Mouse (Mus musculus): ENCODE data around the gene Ugt1a7c. TPM values are rescaled to one million over a fixed set of nuclear protein-coding genes. Genes with fewer than 3 reads are reported as not detected.

Gene Ugt1a7c
- polyA plus RNA-seq, 1 experiment from 2014 or later = 1.1 TPM

Other genes starting within 250 kb of the Ugt1a7c start
- gene Dgkd, start 241.8 kb upstream of the Ugt1a7c start, polyA plus RNA-seq (2016; fragmentation: Nextera tagmentation; extraction: Ambion mirVana) = 32.6 and 33.6 TPM in 2 replicates
- 27.5 and 30.2 TPM in 2 replicates for gene Usp40, start 86.5 kb upstream of the Ugt1a7c start, polyA plus RNA-seq (2016; fragmentation: Nextera tagmentation; extraction: Ambion mirVana)
- gene Ugt1a10, start 39.7 kb upstream of the Ugt1a7c start, polyA plus RNA-seq (2016; fragmentation: Nextera tagmentation; extraction: Ambion mirVana) = not detected in 2 replicates
- gene Ugt1a9, start 24.3 kb upstream of the Ugt1a7c start, polyA plus RNA-seq (2016; fragmentation: Nextera tagmentation; extraction: Ambion mirVana) = not detected in 2 replicates
- not detected in 2 replicates for gene Ugt1a8, start 7.2 kb upstream of the Ugt1a7c start, polyA plus RNA-seq (2016; fragmentation: Nextera tagmentation; extraction: Ambion mirVana)
- gene Ugt1a6b, start 8.2 kb downstream of the Ugt1a7c start, polyA plus RNA-seq (2016; fragmentation: Nextera tagmentation; extraction: Ambion mirVana) = not detected in 2 replicates
- 0.31 TPM in 1 of 2 replicates, not detected in the other for gene Ugt1a6a, start 39.7 kb downstream of the Ugt1a7c start, polyA plus RNA-seq (2016; fragmentation: Nextera tagmentation; extraction: Ambion mirVana)
- not detected in 2 replicates for gene Ugt1a5, start 71.0 kb downstream of the Ugt1a7c start, polyA plus RNA-seq (2016; fragmentation: Nextera tagmentation; extraction: Ambion mirVana)
- gene Ugt1a2, start 105.5 kb downstream of the Ugt1a7c start, polyA plus RNA-seq (2016; fragmentation: Nextera tagmentation; extraction: Ambion mirVana) = 0.12 TPM in 1 of 2 replicates, not detected in the other
- gene Dnajb3, start 110.7 kb downstream of the Ugt1a7c start, polyA plus RNA-seq (2016; fragmentation: Nextera tagmentation; extraction: Ambion mirVana) = 13.4 and 14.0 TPM in 2 replicates
- gene Ugt1a1, start 116.9 kb downstream of the Ugt1a7c start, polyA plus RNA-seq (2016; fragmentation: Nextera tagmentation; extraction: Ambion mirVana) = not detected in 2 replicates
- 0.93 and 1.1 TPM in 2 replicates for gene Mroh2a, start 131.9 kb downstream of the Ugt1a7c start, polyA plus RNA-seq (2016; fragmentation: Nextera tagmentation; extraction: Ambion mirVana)
- gene Hjurp, start 182.6 kb downstream of the Ugt1a7c start, polyA plus RNA-seq (2016; fragmentation: Nextera tagmentation; extraction: Ambion mirVana) = 169 and 205 TPM in 2 replicates
- not detected in 2 replicates for gene Trpm8, start 182.6 kb downstream of the Ugt1a7c start, polyA plus RNA-seq (2016; fragmentation: Nextera tagmentation; extraction: Ambion mirVana)

All from hindbrain, embryonic 10.5 days (tissue).